Mouse (Mus musculus): ENCODE data around the gene Man2a1. TPM values are rescaled to one million over a fixed set of nuclear protein-coding genes. Genes with fewer than 3 reads are reported as not detected.

The Man2a1 gene
- polyA plus RNA-seq, 1 experiment from 2014 or later = 4.1 TPM

DNA sequence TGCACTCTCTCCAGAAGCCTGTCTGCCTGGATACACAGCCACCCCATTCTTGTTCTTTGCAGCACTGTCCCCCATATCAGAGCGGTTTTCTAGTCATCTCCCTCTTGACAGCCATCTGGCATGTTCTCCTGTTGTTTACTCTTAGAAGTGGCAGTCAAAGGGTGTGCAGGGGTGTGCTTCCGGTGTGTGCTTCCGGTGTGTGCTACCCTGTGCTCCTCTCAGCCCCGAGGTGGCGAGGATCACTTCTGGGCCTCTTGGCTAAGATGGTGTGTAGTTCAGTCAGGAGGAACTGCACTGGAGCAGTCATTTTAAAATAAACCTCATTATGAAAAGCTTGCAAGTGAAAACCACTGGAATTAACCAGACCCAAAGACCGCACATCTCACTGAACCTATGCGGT lies 125.5 kb downstream of the Man2a1 start:
- H3K27ac ChIP-seq (ENCODE audit: low read depth, low read length) = no peak overlapping the region
- H3K27me3 ChIP-seq (replicated peaks; ENCODE audit: control insufficient read depth, insufficient read depth, low read length) = no peaks in the 10 kb centered on the region
- H3K4me3 ChIP-seq (ENCODE audit: low read length) = no peak overlapping the region
- H3K9me3 ChIP-seq (ENCODE audit: control insufficient read depth, low read length) = no peaks in the 10 kb centered on the region
- H3K9ac ChIP-seq (ENCODE audit: low read depth, low read length) = no peak overlapping the region
- H3K4me2 ChIP-seq (ENCODE audit: low read length) = no peak overlapping the region
- H3K4me1 ChIP-seq (ENCODE audit: control insufficient read depth, insufficient read depth, low read depth, low read length) = no peaks in the 10 kb centered on the region
- H3K36me3 ChIP-seq (ENCODE audit: control insufficient read depth, insufficient read depth, low read length) = no peaks in the 10 kb centered on the region
- no peak for ATAC-seq
- WGBS = 85% methylated on average over 7 of the region's 7 CpGs

DNA sequence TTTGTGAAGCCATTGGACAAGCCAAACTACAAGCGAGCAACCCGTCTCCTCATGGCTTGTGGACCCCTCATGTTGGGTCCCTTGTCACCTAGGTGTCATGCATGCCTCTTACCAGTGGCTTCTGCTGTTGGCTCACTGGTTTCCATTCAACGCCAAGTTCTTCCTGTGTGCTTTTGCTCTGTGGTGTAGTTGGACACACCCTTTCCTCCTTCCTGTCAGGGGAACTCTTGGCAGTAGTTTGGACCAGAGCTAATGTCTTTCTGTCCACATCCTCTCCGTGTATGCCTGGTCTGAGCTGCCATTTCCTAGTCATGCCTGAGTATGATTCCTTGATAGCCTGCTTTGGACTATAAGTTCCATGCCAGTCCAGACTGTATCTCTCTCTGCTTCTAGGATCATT lies 135.0 kb downstream of the Man2a1 start:
- H3K9ac ChIP-seq (ENCODE audit: low read depth, low read length) = no peak overlapping the region
- 94% methylated on average over 4 of the region's 4 CpGs for WGBS
- ATAC-seq = no peak
- H3K9me3 ChIP-seq (ENCODE audit: control insufficient read depth, low read length) = no peaks in the 10 kb centered on the region
- H3K4me3 ChIP-seq (ENCODE audit: low read length) = no peak overlapping the region
- no peaks in the 10 kb centered on the region for H3K4me1 ChIP-seq (ENCODE audit: control insufficient read depth, insufficient read depth, low read depth, low read length)
- H3K27me3 ChIP-seq (replicated peaks; ENCODE audit: control insufficient read depth, insufficient read depth, low read length) = no peaks in the 10 kb centered on the region
- H3K4me2 ChIP-seq (ENCODE audit: low read length) = no peak overlapping the region
- peaks cover 5% of the 10 kb centered on the region for H3K36me3 ChIP-seq (ENCODE audit: control insufficient read depth, insufficient read depth, low read length)
- H3K27ac ChIP-seq (ENCODE audit: low read depth, low read length) = no peak overlapping the region

DNA sequence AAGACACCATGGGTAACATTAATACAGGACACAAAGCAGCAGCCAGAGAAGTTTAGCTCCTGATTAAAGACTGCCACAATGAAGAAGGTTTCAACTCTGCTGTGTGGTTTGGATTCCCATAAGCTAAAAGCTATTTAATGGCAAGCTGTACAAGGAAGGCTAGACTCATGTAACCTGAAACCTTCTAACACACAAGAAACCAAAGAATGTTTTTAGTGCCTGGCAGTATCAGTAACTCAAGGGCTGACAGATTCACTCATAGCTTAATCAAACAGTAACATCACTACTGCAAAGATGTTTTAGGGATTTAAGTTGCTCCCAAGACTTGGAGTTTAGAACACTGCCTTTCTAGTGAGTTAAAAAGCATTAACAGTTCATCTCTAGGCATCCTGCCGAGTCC lies 137.4 kb downstream of the Man2a1 start:
- H3K27me3 ChIP-seq (replicated peaks; ENCODE audit: control insufficient read depth, insufficient read depth, low read length) = no peaks in the 10 kb centered on the region
- no peak overlapping the region for H3K4me3 ChIP-seq (ENCODE audit: low read length)
- H3K4me2 ChIP-seq (ENCODE audit: low read length) = no peak overlapping the region
- ATAC-seq = no peak
- no peak overlapping the region for H3K27ac ChIP-seq (ENCODE audit: low read depth, low read length)
- 100% methylated on average over 1 of the region's 1 CpGs for WGBS
- H3K9ac ChIP-seq (ENCODE audit: low read depth, low read length) = no peak overlapping the region
- no peaks in the 10 kb centered on the region for H3K9me3 ChIP-seq (ENCODE audit: control insufficient read depth, low read length)
- no peaks in the 10 kb centered on the region for H3K4me1 ChIP-seq (ENCODE audit: control insufficient read depth, insufficient read depth, low read depth, low read length)
- H3K36me3 ChIP-seq (ENCODE audit: control insufficient read depth, insufficient read depth, low read length) = peaks cover 15% of the 10 kb centered on the region

DNA sequence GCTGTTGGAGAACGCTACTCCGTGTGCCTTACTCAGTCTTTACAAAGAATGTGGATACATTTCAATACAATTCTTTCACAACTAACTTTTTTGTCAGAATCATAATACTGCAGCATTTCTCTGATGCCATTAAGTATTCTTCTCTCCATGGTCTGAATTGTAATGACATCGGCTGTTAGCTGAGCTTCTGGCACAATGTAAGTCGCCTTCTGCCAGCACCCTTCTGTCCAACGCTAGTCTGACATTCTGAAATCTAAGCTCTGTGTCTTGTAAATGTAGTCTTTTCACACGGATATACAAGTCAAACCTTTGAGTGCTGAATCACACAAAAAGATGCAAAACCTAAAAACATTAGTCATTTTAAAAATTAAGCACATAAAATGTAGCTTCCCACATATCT lies 138.6 kb downstream of the Man2a1 start:
- no peak overlapping the region for H3K9ac ChIP-seq (ENCODE audit: low read depth, low read length)
- H3K27ac ChIP-seq (ENCODE audit: low read depth, low read length) = no peak overlapping the region
- no peak overlapping the region for H3K4me3 ChIP-seq (ENCODE audit: low read length)
- H3K27me3 ChIP-seq (replicated peaks; ENCODE audit: control insufficient read depth, insufficient read depth, low read length) = no peaks in the 10 kb centered on the region
- no peak overlapping the region for H3K4me2 ChIP-seq (ENCODE audit: low read length)
- WGBS = 81% methylated on average over 6 of the region's 6 CpGs
- no peak for ATAC-seq
- H3K36me3 ChIP-seq (ENCODE audit: control insufficient read depth, insufficient read depth, low read length) = peaks cover 15% of the 10 kb centered on the region
- H3K4me1 ChIP-seq (ENCODE audit: control insufficient read depth, insufficient read depth, low read depth, low read length) = no peaks in the 10 kb centered on the region
- H3K9me3 ChIP-seq (ENCODE audit: control insufficient read depth, low read length) = no peaks in the 10 kb centered on the region

DNA sequence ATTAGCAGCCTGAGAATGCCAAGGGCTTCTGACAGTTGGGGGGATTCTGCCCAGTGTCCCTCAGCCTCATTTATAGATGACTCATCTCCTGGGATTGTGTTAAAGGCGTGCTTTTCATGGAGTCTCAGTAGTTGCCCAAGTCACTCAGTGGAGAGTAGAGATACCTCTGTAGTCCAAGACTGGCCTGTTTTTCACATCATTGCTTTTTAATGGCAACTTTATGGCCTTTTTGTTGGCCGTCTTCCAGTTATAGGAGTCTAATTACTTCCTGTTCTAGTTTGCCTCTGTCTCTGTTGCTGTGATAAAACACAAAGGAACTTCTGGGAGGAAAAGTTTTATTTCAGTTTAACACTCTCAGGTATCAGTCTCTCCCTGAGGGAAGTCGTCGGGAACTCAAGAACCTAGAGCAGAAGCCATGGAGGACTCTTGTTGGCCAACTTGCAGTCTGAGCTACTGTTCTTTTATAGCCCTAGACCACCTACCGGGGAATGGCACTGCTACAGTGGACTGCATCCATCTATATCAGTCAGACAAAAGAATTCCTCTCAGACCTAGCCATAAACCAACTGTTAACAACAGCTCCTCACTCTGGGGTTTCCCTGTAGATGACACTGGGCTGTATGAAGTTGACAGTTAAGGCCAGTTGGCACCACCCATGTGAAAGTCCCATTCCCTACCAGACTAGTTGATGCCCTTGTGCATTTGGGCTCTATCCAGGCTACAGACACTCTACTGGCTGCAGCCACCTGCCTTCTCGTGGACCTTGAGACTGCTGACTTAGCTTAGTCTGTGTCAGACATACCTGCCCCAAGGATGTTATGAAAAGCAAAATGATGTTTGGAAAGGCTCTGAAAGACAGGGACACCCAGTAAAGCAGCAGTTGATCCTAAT lies 142.4 kb downstream of the Man2a1 start:
- ATAC-seq = no peak
- H3K36me3 ChIP-seq (ENCODE audit: control insufficient read depth, insufficient read depth, low read length) = peaks cover 11% of the 10 kb centered on the region; the same call in 1 of the 2 replicates

DNA sequence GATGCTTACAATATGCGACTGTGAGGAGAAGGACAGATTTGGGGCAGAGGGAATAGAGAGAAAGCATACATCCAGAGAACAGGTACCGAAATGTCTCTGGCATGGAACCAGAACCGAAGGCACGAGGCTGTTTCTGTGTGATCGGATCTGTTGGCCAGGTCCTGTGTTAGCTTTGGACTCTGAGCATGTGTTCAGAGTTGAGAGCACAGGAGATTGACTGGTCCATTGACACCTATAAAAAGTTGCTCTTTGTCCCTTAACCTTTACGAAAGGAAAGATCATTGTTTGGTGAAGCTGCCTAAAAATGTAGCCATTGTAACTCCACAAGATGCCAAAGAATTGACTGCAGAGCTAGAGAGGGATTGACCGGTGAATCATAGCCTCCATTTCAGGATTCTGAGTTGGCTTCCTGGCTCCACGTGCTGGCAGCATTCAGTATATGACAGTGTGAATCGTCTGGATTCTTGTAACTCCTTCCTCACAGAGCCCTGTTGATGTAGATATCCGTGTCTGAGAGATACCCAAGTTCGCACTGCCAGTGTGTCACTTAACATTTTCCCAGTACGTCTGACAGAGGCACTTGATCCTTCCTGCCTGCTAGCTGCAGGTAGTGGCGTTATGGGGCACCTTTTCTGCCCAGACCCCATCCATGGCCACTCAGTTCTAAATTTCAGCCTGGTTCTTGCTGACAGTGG lies 143.2 kb downstream of the Man2a1 start:
- Histone ChIP-seq H3K36me3 (ENCODE audit: control insufficient read depth, insufficient read depth, low read length) (peaks cover 11% of the 10 kb centered on the region; the same call in 1 of the 2 replicates), H3K9ac (ENCODE audit: low read depth, low read length) (no peak overlapping the region), H3K4me2 (ENCODE audit: low read length) (no peak overlapping the region), H3K4me3 (ENCODE audit: low read length) (no peak overlapping the region), H3K4me1 (ENCODE audit: control insufficient read depth, insufficient read depth, low read depth, low read length) (no peaks in the 10 kb centered on the region), H3K27me3 (replicated peaks; ENCODE audit: control insufficient read depth, insufficient read depth, low read length) (no peaks in the 10 kb centered on the region), H3K27ac (ENCODE audit: low read depth, low read length) (no peak overlapping the region), H3K9me3 (ENCODE audit: control insufficient read depth, low read length) (no peaks in the 10 kb centered on the region)
- 93% methylated on average over 13 of the region's 13 CpGs for WGBS
- no peak for ATAC-seq

More for the DNA sequence above, 142.4 kb downstream of the Man2a1 start:
- Histone ChIP-seq H3K27me3 (replicated peaks; ENCODE audit: control insufficient read depth, insufficient read depth, low read length) (no peaks in the 10 kb centered on the region), H3K27ac (ENCODE audit: low read depth, low read length) (no peak overlapping the region), H3K4me1 (ENCODE audit: control insufficient read depth, insufficient read depth, low read depth, low read length) (no peaks in the 10 kb centered on the region), H3K9me3 (ENCODE audit: control insufficient read depth, low read length) (no peaks in the 10 kb centered on the region), H3K4me3 (ENCODE audit: low read length) (no peak overlapping the region), H3K4me2 (ENCODE audit: low read length) (no peak overlapping the region), H3K9ac (ENCODE audit: low read depth, low read length) (no peak overlapping the region)
- 78% methylated on average over 6 of the region's 6 CpGs for WGBS

DNA sequence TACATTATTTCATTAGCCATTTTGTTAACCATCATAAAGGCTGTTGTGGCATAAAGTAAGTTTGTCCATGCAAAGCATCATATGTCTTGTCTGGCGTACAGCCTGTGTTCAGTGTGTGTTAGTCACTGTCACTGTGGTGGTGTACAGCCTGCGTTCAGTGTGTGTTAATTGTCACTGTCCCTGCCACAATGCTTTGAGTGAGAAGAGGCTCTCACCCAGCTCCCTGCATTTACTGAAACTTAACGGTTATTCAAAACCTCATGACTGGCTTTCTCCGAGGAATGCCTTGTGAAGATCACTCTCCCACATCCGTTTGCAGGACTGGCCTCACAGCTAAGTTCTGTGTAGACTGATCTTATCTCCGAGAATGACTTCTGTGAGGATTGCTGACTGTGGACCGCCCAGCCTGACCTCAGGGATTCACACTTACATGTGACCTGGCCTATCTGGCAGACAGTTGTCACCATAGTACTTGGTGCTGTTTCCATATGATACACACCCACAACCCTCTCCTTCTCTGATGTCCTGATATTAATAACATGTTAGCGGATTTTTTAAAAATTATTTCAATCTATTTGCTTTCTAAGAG lies 146.2 kb downstream of the Man2a1 start:
- Histone ChIP-seq H3K9ac (ENCODE audit: low read depth, low read length) (no peak overlapping the region), H3K4me2 (ENCODE audit: low read length) (no peak overlapping the region), H3K36me3 (ENCODE audit: control insufficient read depth, insufficient read depth, low read length) (no peaks in the 10 kb centered on the region), H3K27me3 (replicated peaks; ENCODE audit: control insufficient read depth, insufficient read depth, low read length) (no peaks in the 10 kb centered on the region), H3K4me3 (ENCODE audit: low read length) (no peak overlapping the region), H3K4me1 (ENCODE audit: control insufficient read depth, insufficient read depth, low read depth, low read length) (no peaks in the 10 kb centered on the region), H3K27ac (ENCODE audit: low read depth, low read length) (no peak overlapping the region), H3K9me3 (ENCODE audit: control insufficient read depth, low read length) (no peaks in the 10 kb centered on the region)
- no peak for ATAC-seq
- whole genome bisulfite sequencing = 89% methylated on average over 8 of the region's 8 CpGs

DNA sequence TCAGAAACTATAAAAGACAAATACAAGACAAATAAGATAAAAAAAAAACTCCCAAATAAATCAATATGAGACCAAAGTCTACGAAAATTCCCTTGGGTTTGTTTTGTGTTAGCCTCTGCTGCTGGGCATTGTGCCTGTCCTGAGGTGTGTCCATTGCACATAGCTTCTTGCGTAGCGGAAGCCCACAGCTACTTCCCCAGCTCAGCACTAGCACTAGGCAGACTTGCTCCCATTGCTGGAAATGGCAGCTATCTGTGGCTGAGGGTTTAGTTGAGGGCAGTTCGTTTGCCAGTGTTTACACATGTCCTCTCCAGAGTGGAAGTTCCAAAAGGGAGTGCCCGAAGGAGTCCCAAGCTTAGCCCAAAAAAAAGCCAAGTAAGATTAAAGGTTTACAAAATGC lies 146.9 kb downstream of the Man2a1 start:
- no peak overlapping the region for H3K4me3 ChIP-seq (ENCODE audit: low read length)
- H3K4me2 ChIP-seq (ENCODE audit: low read length) = no peak overlapping the region
- no peaks in the 10 kb centered on the region for H3K4me1 ChIP-seq (ENCODE audit: control insufficient read depth, insufficient read depth, low read depth, low read length)
- ATAC-seq = no peak
- no peak overlapping the region for H3K27ac ChIP-seq (ENCODE audit: low read depth, low read length)
- no peaks in the 10 kb centered on the region for H3K27me3 ChIP-seq (replicated peaks; ENCODE audit: control insufficient read depth, insufficient read depth, low read length)
- no peaks in the 10 kb centered on the region for H3K36me3 ChIP-seq (ENCODE audit: control insufficient read depth, insufficient read depth, low read length)
- 95% methylated on average over 5 of the region's 5 CpGs for WGBS
- no peaks in the 10 kb centered on the region for H3K9me3 ChIP-seq (ENCODE audit: control insufficient read depth, low read length)
- H3K9ac ChIP-seq (ENCODE audit: low read depth, low read length) = no peak overlapping the region

DNA sequence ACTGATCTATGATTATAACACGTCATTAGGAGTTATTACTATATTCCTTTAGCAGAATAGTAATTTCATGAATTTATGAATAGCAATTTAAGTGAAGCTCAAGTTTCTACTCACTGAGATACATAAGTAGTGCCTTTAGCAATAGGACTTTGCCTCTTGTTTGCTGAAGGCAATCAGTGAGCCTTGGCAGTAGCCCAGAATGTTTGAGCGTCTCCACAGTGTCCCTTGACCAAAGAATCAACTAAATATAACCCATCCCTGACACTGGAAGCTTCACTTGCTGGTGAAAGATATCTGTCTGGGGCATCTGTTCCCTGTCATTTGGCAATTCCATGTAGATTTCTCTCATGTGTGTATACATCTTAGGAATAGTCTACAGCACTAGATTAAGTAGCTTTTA lies 147.6 kb downstream of the Man2a1 start:
- no peaks in the 10 kb centered on the region for H3K4me1 ChIP-seq (ENCODE audit: control insufficient read depth, insufficient read depth, low read depth, low read length)
- H3K9me3 ChIP-seq (ENCODE audit: control insufficient read depth, low read length) = no peaks in the 10 kb centered on the region
- no peaks in the 10 kb centered on the region for H3K36me3 ChIP-seq (ENCODE audit: control insufficient read depth, insufficient read depth, low read length)
- no peak overlapping the region for H3K4me3 ChIP-seq (ENCODE audit: low read length)
- no peaks in the 10 kb centered on the region for H3K27me3 ChIP-seq (replicated peaks; ENCODE audit: control insufficient read depth, insufficient read depth, low read length)
- H3K9ac ChIP-seq (ENCODE audit: low read depth, low read length) = no peak overlapping the region
- 70% methylated on average over 2 of the region's 2 CpGs for WGBS
- ATAC-seq = no peak
- no peak overlapping the region for H3K4me2 ChIP-seq (ENCODE audit: low read length)
- no peak overlapping the region for H3K27ac ChIP-seq (ENCODE audit: low read depth, low read length)
